Mouse (Mus musculus): ENCODE data around the gene Snapc5.

DNA sequence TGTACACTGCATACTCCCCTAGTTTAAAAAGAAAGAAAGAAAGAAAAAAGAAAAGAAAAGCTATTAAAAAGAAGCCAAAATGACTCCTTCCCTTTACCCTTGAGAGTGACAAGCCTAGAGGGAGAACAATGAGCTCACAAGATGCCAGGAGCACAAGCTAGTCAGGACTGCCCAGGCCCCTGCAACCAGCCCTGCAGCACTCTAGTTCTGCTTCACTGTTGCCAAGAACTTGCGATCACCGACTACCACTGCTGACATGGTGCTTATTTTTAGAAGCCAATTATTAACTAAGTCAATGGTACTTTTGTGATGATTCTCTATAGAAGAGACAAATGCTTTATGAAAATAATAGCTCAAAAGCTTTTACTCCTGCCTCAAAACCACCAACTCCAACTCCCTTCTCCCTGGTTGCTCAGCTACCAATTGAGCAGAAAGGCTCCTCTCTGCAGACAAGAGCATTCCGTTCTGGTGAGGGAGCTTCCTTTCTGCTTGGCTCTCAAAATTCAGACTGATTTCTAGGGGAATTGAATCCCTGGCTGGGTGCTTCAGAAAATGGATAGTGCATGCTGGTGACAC, 28.5 kb downstream of the Snapc5 start:
- TF ChIP-seq POLR2A (IDR thresholded peaks at IDR 0.05; ENCODE audit: insufficient read depth, low read depth, low read length), result no peak
- no peak for TF ChIP-seq EP300 (IDR thresholded peaks at IDR 0.05; ENCODE audit: insufficient read depth, low read depth, low read length)

All from heart, adult 2 months (tissue).